Mouse (Mus musculus): Measurements from ENCODE around the gene Rgs11.
"Not testable (repeated sequence)": the region's sequence is repeated elsewhere in the genome, so short reads cannot be mapped to it uniquely, and the experiment has no call there.

Rgs11 gene

GRCm38 (mm10) chr17:26202737-26203136, at the start of gene Rgs11:
Gene Rgs11 (plus strand): TSS chr17:26202951.
- no peak for DNase-seq (ENCODE audit: extremely low read depth, low read depth, low spot score)

- DNase-seq (ENCODE audit: extremely low read depth, low read depth, low spot score) = no peak
Observed at GRCm38 (mm10) chr17:26162736-26163135, 40.0 kb upstream of the Rgs11 start.

DNA sequence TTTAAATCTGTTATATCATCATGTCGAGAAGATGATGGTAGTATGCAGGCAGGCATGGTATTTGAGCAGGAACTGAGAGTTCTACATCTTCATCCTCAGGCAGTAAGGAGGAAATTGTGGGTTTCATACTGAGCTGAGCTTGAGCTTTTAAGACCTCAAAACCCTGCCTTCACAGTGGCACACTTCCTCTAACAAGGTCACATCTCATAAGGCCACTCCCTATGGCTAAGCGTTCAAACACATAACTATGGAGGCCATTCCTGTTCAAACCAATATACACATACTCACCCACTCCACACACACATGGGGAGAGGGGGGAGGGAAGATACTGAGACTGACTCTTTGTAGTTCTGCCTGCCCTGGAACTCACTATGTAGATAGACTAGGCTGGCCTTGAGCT, 34.7 kb upstream of the Rgs11 start:
- no peak for DNase-seq (ENCODE audit: extremely low read depth, low read depth, low spot score)

DNA sequence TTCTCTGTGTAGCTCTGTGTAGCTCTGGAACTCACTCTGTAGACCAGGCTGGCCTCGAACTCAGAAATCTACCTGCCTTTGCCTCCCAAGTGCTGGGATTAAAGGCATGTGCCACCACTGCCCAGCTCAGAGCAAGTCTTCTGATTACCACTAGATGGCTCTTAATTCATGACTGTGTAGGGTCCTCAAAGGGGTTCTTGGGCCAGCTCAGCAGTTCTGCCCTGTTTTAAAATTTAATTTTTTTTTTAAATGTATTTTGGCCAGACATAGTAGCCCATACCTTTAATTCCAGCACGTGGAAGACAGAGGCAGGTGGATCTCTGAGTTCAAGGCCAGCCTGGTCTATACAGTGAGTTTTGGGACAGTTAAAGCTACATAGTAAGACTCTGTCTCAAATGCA, 27.5 kb upstream of the Rgs11 start:
- not testable (repeated sequence) for DNase-seq (ENCODE audit: extremely low read depth, low read depth, low spot score)

DNA sequence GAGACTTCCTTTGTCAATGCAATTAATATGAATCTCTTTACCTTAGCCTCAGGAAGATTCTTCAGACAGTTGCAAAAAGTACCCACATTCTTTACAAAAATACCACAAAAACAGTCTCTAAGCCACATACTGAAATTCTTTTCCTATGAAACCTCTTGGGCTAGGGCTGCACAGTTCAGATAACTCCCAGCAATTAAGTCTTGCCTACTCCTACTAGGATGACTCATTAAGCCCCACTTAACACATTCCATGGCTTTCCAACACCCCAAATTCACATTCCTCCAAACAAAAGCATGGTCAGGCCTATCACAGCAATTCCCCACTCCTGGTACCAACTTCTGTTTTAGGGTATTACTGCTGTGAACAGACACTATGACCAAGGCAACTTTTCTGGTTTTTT, 24.1 kb upstream of the Rgs11 start:
- DNase-seq (ENCODE audit: extremely low read depth, low read depth, low spot score) = no peak

DNA sequence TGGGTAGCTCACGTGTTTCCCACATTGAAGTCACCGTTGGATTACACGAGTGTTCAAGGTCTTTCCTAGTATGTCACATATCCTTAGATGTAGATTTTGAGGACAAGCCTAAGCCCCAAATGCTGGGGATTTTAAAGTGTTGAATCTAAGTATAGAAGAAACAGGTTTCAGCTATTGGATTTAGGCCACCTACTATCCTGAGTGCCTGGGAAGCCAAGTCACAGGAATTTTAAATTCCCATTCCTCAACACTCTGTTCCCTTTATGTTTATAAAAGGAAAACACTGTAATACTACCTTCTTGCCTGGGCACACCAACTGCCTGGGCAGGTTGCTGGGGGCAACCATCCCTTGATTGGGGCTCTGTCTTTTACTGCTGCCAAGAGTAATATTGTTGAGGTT, 21.6 kb upstream of the Rgs11 start:
- no peak for DNase-seq (ENCODE audit: extremely low read depth, low read depth, low spot score)

GRCm38 (mm10) chr17:26187592-26187991, 15.2 kb upstream of the Rgs11 start:
- peak; percentile 82 for DNase-seq (ENCODE audit: extremely low read depth, low read depth, low spot score)

DNA sequence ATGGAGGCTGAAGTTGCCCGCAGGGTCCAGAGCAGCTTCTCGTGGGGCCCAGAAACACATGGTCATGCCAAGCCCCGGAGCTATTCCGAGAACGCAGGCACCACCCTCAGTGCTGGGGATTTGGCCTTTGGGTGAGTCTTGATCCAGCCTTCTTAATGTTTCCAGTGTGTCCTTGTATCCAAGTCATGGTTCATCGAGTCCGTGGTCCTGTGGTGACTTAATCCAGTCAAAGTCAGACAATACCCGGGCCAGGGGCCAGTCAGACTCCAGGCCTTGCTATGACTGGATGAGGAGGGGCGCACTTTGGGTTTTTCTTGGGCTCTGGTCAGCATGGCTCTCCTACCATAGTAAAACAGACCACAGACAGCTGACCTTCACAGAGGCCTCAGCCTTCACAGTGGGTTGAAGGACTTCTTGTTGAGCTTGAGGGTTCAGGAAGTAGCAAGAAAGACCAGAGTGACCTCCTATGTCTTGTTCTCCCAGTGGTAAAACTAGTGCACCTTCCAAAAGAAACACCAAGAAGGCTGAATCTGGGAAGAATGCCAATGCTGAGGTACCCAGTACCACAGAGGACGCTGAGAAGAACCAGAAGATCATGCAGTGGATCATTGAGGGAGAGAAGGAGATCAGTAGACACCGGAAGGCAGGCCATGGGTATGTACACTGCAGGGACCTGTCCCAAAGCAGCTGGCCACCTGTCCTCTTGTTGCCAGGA, 14.5 kb upstream of the Rgs11 start:
- no peak for DNase-seq (ENCODE audit: extremely low read depth, low read depth, low spot score)

- not testable (repeated sequence) for DNase-seq (ENCODE audit: extremely low read depth, low read depth, low spot score)
Observed at GRCm38 (mm10) chr17:26191486-26191885, 11.3 kb upstream of the Rgs11 start.

DNA sequence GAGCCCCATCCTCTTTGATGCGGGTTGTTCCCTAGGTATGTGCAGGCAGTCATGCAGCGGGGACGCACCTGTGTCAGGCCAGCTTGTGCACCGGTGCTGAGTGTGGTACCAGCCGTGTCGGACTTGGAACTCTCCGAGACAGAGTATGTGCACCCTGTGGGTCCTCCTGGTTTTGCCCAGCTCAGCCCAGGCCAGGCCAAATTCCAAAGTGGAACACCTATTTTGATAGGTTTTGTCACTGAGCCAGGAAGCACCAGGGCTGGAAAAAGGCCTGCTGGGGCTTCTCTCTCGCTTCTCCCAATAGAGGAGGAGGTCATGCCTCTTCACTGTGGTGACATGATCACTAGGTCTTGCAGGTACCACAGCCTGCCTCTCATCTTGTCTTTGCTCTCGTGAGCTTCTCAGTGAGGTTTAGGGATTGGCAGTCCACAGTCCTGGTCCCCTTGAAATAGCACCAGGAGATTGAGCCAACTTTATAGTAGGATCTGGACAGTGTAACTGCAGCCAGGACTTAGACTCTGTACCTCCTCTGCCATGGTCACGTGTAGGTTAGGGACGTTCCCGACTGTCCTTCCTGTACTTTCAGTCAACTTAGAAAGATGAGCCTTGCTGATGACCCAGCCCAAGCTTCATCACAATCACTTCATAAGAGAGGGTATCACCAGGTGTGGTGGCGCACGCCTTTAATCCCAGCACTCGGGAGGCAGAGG, 10.1 kb upstream of the Rgs11 start:
- no peak for DNase-seq (ENCODE audit: extremely low read depth, low read depth, low spot score)

GRCm38 (mm10) chr17:26198892-26199291, 3.9 kb upstream of the Rgs11 start, which contains the start of gene Pdia2:
Gene Pdia2 (minus strand): TSS chr17:26199087.
- no peak for DNase-seq (ENCODE audit: extremely low read depth, low read depth, low spot score)

GRCm38 (mm10) chr17:26200831-26201705, 1.7 kb upstream of the Rgs11 start:
- DNase-seq (ENCODE audit: extremely low read depth, low read depth, low spot score) = no peak

DNA sequence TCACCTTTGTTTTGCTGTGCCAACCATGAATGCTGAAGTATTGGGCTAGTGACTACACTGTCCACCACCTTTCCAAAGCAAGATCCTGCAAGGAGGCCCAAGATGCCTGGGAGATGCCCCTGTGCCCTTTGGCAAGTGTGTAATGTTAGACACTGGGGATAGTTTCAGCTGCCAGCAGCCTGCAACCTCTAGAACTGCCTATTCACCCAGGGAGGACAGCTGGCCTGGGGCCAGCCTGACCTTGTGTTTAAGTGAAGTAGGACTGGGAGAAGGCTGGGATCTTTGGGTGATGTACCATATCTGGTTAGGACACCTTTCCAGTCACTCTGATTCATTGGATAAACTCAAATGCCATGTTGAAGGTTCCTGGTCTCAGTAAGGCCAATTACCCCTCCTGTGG, 753 bp upstream of the Rgs11 start:
- no peak for DNase-seq (ENCODE audit: extremely low read depth, low read depth, low spot score)

DNA sequence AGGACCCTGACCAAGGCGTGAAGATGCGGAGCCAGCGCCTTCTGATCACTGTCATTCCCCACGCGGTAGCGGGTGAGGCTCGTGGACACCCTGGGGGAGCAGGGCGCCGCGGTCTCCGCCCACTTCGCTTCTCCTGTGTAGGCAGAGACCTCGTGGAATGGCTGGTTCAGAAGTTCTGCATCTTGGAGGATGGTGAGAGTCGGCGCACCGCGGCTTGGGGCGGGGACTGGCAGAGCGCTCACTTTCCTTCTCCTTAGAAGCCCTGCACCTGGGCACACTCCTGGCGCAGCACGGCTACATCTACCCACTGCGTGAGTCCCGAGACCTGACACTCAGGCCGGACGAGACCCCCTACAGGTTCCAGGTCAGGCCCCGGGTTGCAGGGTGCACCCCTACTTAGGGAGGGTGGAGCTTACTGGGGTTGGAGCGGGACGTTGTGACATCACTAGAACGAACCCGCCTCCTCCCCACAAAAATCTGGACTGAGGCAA, 615 bp downstream of the Rgs11 start:
- DNase-seq (ENCODE audit: extremely low read depth, low read depth, low spot score) = no peak

GRCm38 (mm10) chr17:26204766-26205165, 2.0 kb downstream of the Rgs11 start:
- no peak for DNase-seq (ENCODE audit: extremely low read depth, low read depth, low spot score)

DNA sequence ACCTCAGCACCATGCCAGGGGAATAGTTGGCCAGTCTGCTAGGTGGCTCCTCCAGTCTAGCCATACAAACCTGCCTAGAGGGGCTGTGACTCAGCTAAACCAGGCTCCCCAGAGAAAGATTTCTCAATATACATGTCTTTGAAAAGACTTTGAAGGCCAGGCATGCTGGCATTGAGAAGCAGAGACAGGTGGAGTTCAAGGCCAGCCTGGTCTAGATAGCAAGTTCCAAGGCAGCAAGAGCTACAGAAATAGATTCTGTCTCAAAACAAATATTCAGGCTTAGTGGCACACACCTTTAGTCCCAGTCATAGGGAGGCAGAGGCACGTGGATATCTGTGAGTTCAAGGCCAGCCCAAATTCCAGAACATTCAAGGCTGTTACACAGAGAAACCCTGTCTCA, 3.6 kb downstream of the Rgs11 start:
- no peak for DNase-seq (ENCODE audit: extremely low read depth, low read depth, low spot score)

DNA sequence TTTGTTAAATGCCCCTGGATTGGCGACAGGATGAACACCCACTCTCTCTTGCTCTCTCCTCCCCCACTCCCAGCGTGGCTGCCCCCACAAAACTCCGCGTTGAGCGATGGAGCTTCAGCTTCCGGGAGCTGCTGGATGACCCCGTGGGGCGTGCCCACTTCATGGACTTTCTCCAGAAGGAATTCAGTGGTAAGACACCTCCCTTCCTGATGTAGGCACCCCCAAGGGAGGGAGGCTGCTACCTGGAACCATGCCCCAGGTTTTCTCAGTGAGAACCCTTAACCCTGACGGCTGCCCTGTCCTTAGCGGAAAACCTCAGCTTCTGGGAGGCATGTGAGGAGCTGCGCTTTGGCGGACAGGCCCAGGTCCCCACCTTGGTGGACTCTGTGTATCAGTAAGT, 4.9 kb downstream of the Rgs11 start, which contains the start of gene Arhgdig:
TSS of gene Arhgdig (minus strand) at position 101 of the 400 bp plus-strand sequence.
- DNase-seq (ENCODE audit: extremely low read depth, low read depth, low spot score) = no peak

DNA sequence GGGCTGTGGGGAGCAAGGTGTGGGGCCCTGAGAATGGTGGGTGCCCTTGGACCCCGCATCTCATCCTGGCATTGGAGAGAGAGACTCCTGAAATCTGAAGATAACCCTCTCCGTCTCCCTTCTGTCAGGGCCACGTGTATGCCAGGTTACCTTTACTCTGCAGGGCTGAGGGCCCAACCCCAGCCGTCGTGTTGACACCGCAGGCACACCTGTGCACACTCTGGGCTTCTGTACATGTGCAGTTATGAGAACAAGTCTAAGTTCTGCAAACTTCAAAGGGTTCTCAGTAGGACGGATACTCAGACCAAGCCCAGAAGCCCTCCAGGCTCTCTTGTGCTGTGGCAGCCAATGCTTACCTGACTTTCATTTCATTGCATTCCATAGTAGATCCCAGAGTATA, 9.5 kb downstream of the Rgs11 start:
- DNase-seq (ENCODE audit: extremely low read depth, low read depth, low spot score) = no peak

DNA sequence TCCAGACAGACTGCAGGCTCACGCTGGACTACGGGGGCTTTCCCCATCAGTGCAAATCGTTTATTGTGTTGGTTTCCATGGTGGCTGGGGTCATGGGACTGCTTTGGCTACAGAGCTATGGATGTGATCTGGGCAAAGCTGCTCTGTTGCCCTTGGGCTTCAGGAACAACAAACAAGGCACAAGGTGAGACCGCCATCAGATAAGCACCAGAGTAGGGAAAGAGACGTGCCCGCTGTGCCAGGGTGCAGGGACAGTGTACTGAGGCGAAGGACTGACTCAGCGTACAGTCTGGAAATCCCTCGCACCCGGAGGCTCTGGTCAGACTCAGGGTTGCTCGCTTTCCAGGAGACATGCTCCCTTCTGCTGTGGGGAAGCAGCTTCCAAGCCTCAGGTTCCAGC, 9.9 kb downstream of the Rgs11 start:
- DNase-seq (ENCODE audit: extremely low read depth, low read depth, low spot score) = no peak

- no peak for DNase-seq (ENCODE audit: extremely low read depth, low read depth, low spot score)
Observed at GRCm38 (mm10) chr17:26221508-26221907, 18.8 kb downstream of the Rgs11 start.

DNA sequence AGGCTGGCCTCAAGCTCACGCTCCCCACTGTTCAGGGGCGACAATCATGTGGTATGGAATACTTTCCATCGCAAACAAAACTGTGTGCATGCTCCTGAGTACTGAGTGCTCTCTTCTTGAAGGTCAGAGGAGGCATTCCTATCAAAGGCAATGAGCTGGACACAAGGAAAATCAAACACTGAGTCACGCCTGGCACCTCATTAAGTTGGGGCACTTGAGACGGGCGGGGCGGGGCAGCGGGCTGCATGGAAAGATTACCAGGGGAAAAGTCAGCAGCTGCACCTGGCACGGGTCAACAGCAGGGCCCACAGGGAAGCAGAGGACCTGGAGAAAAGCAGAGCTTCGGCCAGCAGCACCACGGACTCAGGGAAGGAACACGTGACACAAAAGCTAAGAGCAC, 22.4 kb downstream of the Rgs11 start:
- DNase-seq (ENCODE audit: extremely low read depth, low read depth, low spot score) = no peak

Measured in fat pad, adult 2 months (tissue).